Mouse (Mus musculus): ENCODE data around the gene Cntn3.

Cntn3 gene

DNA sequence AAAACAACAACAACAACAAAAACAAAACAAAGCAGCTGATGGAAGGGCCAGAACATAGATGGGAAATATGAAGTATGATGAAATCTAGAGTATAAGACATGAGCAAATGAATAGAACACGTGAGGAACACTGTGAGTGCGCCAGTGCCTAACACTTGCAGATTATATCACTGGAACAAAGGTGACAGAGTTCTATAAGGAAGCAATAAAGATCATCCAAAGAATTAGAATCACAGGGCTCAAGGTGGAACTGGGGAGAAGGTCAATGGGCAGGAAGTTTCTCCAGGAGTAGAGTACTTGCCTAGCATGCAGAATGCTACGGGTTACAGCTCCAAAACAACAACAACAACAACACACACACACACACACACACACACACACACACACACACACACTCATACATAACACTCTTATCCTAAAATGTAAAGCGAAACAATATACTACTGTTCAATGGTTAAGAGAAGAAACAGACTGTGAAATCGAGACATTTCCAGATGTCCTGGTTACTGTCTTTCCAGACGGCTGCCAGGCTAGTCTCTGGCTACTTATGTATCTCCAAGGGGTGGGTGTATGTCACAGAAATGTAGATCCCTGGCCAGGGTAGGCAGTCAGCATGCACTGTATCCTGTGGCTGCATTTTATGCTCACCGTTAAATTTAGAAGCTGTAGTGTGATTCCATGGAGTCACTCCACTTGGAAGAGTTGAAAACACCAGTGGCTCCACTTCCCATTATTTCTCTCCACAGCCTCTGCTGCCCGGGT lies 94.4 kb downstream of the Cntn3 start:
- DNase-seq (ENCODE audit: low read depth), result no peak

DNA sequence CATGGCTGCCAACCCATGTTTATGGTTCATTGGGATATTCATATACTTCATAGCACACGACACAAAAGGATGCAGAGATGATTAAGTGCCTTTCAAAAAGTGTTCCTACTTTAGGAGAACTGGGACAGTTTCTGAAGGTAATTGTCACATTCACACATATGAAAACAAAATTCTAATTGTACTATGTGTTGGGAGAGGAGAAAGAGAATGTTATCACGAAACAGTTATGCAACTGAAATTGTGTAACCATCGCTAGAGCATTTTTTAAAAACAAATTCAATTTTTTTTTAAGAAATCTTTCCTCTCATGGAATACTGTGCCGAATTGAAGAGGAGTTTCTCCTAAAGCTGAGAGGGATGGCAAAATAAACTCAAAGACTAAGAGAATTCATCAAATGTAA lies 134.5 kb downstream of the Cntn3 start:
- DNase-seq (ENCODE audit: low read depth), result no peak

GRCm38 (mm10) chr6:102427549-102427948 lies 145.4 kb downstream of the Cntn3 start:
- DNase-seq (ENCODE audit: low read depth), result no peak

DNA sequence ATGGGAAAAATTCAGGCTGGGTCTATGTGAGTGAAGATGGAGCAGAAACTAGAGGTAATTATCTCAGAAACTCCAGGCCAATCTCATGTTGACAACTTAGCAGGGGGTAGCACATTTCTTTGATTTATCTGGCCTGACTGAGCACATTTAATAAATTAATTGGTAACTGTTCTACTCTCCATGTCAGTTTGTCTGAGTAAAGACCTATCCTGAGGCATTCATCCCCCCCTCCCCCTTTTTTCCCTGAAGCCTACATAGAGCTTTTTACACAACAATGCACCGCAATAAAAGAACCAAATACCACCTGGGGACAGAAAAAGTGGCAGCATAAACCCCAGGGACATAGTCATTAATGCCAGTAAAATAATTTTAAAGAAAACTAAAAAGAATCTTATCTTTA lies 151.1 kb downstream of the Cntn3 start:
- DNase-seq (ENCODE audit: low read depth), result no peak

DNA sequence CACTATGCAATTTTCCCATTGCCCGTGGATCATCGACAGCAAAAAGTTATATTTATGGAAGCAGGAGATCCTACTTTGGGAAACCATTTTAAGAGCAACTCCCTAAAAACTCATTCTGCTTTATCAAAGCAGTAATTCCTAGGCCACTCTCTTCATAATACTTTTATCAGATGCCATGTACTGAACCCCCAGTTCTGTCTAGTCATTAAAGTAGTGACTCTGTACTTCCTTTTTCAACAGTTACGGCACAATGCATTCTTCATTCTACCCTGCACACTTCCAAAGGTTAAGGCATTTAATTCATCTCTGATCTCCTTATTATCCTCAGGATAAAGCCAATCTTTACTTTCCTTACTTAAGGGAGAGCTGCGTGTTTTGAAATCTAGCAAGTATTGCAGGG lies 184.3 kb downstream of the Cntn3 start:
- no peak for DNase-seq (ENCODE audit: low read depth)

DNA sequence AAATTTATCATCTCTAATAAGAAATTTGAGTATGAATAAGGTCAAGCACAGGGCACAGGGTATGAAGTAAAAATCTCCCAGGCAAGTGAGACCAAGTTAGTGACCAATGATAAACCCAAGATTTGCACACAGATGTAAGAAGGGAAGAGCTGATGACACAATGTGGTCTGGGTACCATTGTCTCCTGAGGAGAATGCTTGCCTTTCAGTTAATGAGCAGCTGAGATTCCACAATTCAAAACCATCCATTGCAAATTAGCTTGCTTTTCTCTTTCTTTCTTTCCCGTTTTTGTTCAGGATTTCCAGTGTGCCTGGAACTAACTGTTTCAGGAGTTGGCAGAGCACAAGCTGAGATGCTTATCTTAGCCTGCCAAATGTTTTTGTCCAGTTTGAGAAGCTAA lies 200.8 kb downstream of the Cntn3 start:
- DNase-seq (ENCODE audit: low read depth), result no peak

GRCm38 (mm10) chr6:102363880-102364279 lies 209.0 kb downstream of the Cntn3 start:
- DNase-seq (ENCODE audit: low read depth), result no peak

DNA sequence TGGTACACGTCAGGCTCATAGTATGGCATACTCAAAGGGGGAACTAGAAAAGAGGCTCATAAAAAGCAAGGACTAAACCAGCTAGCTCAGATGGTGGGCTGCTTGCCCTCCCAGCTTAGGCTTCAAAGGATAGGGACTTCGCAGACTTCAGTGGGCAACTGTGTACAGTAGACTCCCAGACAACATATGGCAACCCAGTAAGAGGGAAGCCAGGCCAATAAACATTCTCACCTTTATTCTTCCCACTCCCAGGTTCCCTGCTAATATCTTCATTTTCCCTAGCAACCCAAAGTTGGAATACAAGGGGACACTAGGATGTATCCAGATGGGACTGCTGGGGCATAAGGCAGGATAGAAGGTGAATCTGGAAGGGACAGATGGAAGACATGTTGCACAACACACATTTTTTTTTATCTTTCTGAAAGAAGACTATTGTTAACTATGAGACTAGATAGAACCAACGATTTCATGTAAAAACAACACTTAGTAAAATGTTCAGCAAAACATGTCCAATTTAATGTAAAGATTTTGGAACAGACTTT lies 209.5 kb downstream of the Cntn3 start:
- no peak for DNase-seq (ENCODE audit: low read depth)

- no peak for DNase-seq (ENCODE audit: low read depth)
Observed at GRCm38 (mm10) chr6:102332144-102332543, 240.8 kb downstream of the Cntn3 start.

DNA sequence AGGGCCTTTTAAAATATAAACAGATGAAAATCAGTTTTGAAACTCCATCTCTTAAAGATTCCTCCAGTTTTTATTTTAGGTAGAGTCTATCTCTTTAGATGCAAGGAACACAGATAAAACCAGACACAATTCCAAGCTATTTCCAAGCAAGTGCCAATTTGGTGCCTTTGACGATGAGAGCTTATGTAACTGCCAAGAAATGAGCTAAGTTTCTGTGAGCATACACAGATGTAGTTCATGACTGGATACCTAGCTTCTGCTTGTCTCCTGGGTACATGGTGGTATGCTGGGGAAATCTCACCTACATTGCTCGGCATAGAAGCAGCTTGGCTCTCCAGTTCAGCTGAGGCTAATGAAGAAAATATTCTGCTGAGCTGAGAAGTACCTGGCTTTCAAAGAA lies 246.2 kb downstream of the Cntn3 start:
- no peak for DNase-seq (ENCODE audit: low read depth)

- DNase-seq (ENCODE audit: low read depth), result no peak
Observed at GRCm38 (mm10) chr6:102322614-102323284, 250.2 kb downstream of the Cntn3 start.

DNA sequence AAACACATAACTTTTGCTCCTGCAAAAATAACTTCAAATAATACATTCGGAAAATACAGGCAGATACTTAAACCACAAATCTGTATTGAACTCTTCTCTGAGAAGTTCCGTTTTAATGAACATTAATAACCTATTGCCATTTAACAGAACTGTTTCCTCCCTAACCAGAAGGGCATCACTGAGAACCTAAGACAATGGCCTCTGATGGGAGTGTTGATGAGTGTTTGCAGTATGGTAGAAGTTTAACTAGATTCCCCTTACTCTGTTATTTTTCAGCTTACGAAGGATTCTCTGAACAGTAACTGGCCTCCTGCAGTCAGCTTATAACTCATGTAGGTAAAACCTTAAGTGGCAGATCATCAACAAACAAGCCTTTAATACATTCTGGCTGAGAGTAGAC lies 253.1 kb downstream of the Cntn3 start:
- DNase-seq (ENCODE audit: low read depth), result no peak

GRCm38 (mm10) chr6:102282889-102283288 lies 290.0 kb downstream of the Cntn3 start:
- DNase-seq (ENCODE audit: low read depth), result no peak

DNA sequence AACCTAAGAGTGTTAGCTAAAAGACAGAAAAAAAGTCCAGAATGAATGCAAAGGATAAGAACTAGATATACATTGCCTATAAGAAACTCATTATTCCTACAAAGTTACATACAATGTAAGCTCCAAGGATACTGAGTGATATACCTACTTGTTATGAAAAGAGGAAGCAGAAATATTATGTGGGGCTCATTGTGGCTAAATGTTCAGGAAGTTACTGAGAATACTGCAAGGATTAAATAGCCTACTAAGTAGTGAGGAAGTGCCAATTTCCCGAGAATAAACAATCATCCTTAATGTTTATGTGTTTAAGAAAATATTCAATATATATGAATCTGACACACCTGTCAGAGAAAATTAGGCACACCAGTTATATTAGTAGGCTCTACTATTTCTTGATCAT lies 341.9 kb downstream of the Cntn3 start:
- DNase-seq (ENCODE audit: low read depth), result no peak

DNA sequence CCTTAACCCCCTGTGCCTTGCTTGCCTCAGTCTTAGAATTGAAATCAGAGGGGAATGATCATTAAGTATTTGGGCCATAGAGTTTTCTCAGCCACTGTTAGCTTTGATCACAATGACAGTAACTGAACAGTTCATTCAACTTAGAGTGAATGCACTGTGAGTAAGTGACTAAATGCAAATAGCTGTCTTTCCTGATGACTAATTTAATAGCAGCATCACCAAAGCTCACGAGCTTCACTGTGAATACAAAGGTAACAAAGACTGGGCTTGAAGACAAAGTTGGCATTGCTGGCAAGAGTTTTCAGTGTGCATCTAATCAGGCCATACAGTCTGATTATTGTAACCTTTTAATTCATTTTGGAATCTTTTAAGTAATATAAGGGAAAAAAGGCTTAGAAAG lies 386.6 kb downstream of the Cntn3 start:
- DNase-seq (ENCODE audit: low read depth), result no peak

DNA sequence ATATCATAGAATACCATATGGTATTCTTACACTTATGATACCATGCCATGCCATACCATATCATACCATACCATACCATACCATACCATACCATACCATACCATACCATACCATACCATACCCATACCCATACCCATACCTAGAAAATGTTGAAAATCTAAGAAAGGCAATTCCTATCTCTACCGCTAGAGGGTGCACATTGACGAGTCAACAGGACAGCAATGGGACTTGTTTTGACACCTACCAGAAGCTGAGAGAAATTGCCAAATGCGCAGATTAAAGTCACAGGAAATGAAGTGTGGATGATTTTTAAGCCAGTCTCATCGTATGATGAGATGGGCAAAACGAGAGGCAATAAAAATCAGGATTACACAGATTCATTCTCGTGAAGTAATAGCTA lies 402.0 kb downstream of the Cntn3 start:
- DNase-seq (ENCODE audit: low read depth), result peak; percentile 14

DNA sequence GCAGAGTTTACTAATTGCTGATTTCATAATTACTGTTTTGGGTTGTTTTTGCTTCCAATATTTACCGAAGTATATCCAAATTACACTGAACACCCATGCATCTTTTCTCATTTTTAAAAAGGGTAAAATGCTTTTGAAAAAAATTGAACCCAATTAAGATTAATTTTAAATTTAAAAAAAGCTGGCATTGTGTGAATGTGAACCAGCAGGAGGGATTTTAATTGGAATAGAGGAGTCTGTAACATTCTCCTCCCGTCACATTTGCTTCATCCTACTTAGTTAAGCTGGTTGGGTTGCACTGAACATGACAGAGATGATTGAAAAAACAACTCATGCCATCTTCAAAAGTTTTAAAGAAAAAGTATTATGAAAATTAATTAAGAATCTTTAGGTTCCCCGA lies 411.7 kb downstream of the Cntn3 start:
- no peak for DNase-seq (ENCODE audit: low read depth)

- no peak for DNase-seq (ENCODE audit: low read depth)
Observed at GRCm38 (mm10) chr6:102121676-102122075, 451.2 kb downstream of the Cntn3 start.

DNA sequence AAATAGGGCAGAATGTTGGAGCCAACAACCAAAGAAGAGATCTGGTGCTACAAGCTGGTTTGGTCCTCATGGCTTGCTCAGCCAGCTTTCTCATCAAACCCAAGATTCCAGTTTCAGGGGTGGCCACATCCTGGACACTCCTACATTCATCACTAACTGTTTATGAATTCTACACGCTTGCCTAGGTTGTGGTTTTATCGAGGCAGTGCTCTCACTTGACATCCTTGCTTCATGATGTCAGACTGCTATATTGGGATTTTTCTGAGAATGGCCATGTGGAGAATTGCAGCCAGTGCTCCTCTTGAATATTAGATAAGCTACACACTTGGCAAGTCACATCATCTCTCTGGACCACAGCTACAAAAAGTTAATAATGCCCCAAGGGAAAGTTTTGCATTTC lies 452.9 kb downstream of the Cntn3 start:
- DNase-seq (ENCODE audit: low read depth), result no peak

GRCm38 (mm10) chr6:102113629-102114028 lies 459.3 kb downstream of the Cntn3 start:
- no peak for DNase-seq (ENCODE audit: low read depth)

Data from induced T-regulatory cell, adult 2 months (primary cell).